Mouse (Mus musculus): ENCODE results near the gene Klk1b16. TPM values are rescaled to one million over a fixed set of nuclear protein-coding genes. Genes with fewer than 3 reads are reported as not detected.
"Not testable (repeated sequence)": the region's sequence is repeated elsewhere in the genome, so short reads cannot be mapped to it uniquely, and the experiment has no call there.

The Klk1b16 gene
- total RNA-seq (2015) (not detected in 2 replicates), total RNA-seq (2017) (not detected in 2 replicates)

GRCm38 (mm10) chr7:44136467-44136866 is at the start of gene Klk1b16:
TSS of gene Klk1b16 (plus strand) at chr7:44136767.
- no peak for ATAC-seq (ENCODE audit: poor library complexity, severe bottlenecking)

DNA sequence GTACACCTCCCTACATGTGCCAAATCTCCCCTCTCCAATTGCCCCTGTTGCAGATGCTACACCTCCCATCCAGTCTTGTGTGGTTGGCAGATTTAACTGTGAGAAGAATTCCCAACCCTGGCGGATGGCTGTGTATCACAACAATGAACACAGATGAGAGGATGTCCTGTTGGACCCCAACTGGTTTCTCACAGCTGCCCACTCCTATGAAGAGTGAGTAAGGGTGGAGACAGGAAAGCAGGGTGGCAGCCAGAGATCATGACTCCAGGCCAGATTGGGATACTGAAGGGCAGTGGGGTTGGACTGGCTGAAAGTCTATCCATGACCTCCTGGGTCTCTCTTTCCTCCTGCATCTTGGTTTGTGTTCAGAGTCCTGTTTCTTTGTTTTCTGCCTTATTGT is 40.5 kb upstream of the Klk1b16 start:
- ATAC-seq (ENCODE audit: poor library complexity, severe bottlenecking) = no peak

DNA sequence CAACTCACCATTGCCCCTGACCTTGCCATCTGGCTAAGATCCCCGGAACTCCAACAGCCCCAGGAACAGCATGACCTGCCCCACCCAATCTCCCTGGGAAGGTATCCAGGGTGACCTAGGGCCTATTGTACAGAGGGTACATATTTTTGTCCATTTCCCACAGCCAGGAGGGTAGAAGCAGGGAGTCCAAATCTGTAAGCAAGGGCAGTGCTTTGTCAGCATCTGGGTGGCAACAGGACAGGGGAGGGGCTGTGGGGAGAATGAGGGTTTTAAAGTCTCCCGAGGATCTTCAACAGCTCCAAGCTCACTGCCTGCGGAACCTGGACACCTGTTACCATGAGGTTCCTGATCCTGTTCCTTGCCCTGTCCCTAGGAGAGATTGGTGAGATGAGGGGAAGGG is 34.5 kb upstream of the Klk1b16 start, which contains the start of gene Klk1b21:
Klk1b21 (plus strand) TSS at position 301 of the 400 bp plus-strand sequence.
- not testable (repeated sequence) for ATAC-seq (ENCODE audit: poor library complexity, severe bottlenecking)

GRCm38 (mm10) chr7:44112373-44112772 is 24.2 kb upstream of the Klk1b16 start, which contains the start of gene Klk1b22:
TSS of gene Klk1b22 (plus strand) at chr7:44112673.
- no peak for ATAC-seq (ENCODE audit: poor library complexity, severe bottlenecking)

GRCm38 (mm10) chr7:44123445-44123844 is 13.1 kb upstream of the Klk1b16 start:
- no peak for ATAC-seq (ENCODE audit: poor library complexity, severe bottlenecking)

GRCm38 (mm10) chr7:44179299-44180045 is 42.9 kb downstream of the Klk1b16 start:
- ATAC-seq (ENCODE audit: poor library complexity, severe bottlenecking) = no peak

DNA sequence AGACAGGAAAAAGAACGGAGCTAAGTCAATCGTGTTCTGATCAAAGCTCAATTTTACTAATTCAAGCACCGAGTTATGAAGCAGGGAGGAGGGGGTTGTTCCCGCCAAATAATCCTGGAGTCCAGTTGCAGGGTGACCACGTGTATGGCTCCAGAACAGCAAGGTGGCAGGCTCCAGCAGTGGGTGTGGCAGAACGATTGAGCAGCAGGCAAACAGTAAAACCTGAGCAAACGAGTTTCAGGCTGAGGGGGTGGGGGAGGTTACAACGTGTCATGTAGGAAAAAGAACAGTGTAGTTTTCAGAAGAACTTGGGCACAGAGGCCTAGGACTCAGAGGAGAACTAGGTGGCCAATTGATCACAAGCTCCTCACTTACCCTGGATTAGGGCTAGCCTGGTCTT is 49.9 kb downstream of the Klk1b16 start:
- not testable (repeated sequence) for ATAC-seq (ENCODE audit: poor library complexity, severe bottlenecking)

DNA sequence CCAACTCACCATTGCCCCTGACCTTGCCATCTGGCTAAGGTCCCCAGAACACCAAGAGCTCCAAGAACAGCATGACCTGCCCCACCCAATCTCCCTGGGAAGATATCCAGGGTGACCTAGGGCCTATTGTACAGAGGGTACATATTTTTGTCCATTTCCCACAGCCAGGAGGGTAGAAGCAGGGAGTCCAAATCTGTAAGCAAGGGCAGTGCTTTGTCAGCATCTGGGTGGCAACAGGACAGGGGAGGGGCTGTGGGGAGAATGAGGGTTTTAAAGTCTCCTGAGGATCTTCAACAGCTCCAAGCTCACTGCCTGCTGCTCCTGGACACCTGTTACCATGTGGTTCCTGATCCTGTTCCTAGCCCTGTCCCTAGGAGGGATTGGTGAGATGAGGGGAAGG is 51.4 kb downstream of the Klk1b16 start, which contains the start of gene Klk1b24:
Klk1b24 (plus strand) TSS at position 301 of the 400 bp plus-strand sequence.
- not testable (repeated sequence) for ATAC-seq (ENCODE audit: poor library complexity, severe bottlenecking)

Other genes with a start within 250 kb of the Klk1b16 start
- gene Klk15, start 203.0 kb upstream of the Klk1b16 start, total RNA-seq (2015) = 0.55 TPM in 1 of 2 replicates, not detected in the other
- gene Klk15, start 203.0 kb upstream of the Klk1b16 start, total RNA-seq (2017) = not detected in 2 replicates
- not detected in 2 replicates for gene Klk1b8, start 186.1 kb upstream of the Klk1b16 start, total RNA-seq (2015)
- gene Klk1b8, start 186.1 kb upstream of the Klk1b16 start, total RNA-seq (2017) = not detected in 2 replicates
- gene Klk1b1, start 170.0 kb upstream of the Klk1b16 start, total RNA-seq (2015) = not detected in 2 replicates
- not detected in 2 replicates for gene Klk1b1, start 170.0 kb upstream of the Klk1b16 start, total RNA-seq (2017)
- gene Klk1b9, start 160.7 kb upstream of the Klk1b16 start, total RNA-seq (2015) = not detected in 2 replicates
- not detected in 2 replicates for gene Klk1b9, start 160.7 kb upstream of the Klk1b16 start, total RNA-seq (2017)
- 0.33 and 0.84 TPM in 2 replicates for gene Klk1b11, start 140.9 kb upstream of the Klk1b16 start, total RNA-seq (2015)
- gene Klk1b11, start 140.9 kb upstream of the Klk1b16 start, total RNA-seq (2017) = 1.1 TPM in 1 of 2 replicates, not detected in the other
- gene Klk1b26, start 124.6 kb upstream of the Klk1b16 start, total RNA-seq (2015) = not detected in 2 replicates
- gene Klk1b26, start 124.6 kb upstream of the Klk1b16 start, total RNA-seq (2017) = not detected in 2 replicates
- gene Klk1b27, start 84.5 kb upstream of the Klk1b16 start, total RNA-seq (2015) = not detected in 2 replicates
- not detected in 2 replicates for gene Klk1b27, start 84.5 kb upstream of the Klk1b16 start, total RNA-seq (2017)
- gene Klk1b21, start 34.4 kb upstream of the Klk1b16 start, total RNA-seq (2015) = not detected in 2 replicates
- gene Klk1b21, start 34.4 kb upstream of the Klk1b16 start, total RNA-seq (2017) = not detected in 2 replicates
- gene Klk1b22, start 24.1 kb upstream of the Klk1b16 start, total RNA-seq (2015) = not detected in 2 replicates
- gene Klk1b22, start 24.1 kb upstream of the Klk1b16 start, total RNA-seq (2017) = not detected in 2 replicates
- not detected in 2 replicates for gene Klk1b24, start 51.5 kb downstream of the Klk1b16 start, total RNA-seq (2015)
- not detected in 2 replicates for gene Klk1b24, start 51.5 kb downstream of the Klk1b16 start, total RNA-seq (2017)
- gene Klk1b3, start 61.4 kb downstream of the Klk1b16 start, total RNA-seq (2015) = not detected in 2 replicates
- not detected in 2 replicates for gene Klk1b3, start 61.4 kb downstream of the Klk1b16 start, total RNA-seq (2017)
- not detected in 2 replicates for gene Klk1b4, start 70.7 kb downstream of the Klk1b16 start, total RNA-seq (2015)
- gene Klk1b4, start 70.7 kb downstream of the Klk1b16 start, total RNA-seq (2017) = not detected in 2 replicates
- gene Klk1b5, start 79.2 kb downstream of the Klk1b16 start, total RNA-seq (2015) = not detected in 2 replicates
- not detected in 2 replicates for gene Klk1b5, start 79.2 kb downstream of the Klk1b16 start, total RNA-seq (2017)
- gene Klk1, start 88.6 kb downstream of the Klk1b16 start, total RNA-seq (2015) = not detected in 2 replicates
- not detected in 2 replicates for gene Klk1, start 88.6 kb downstream of the Klk1b16 start, total RNA-seq (2017)
- not detected in 2 replicates for gene Gm36864, start 99.4 kb downstream of the Klk1b16 start, total RNA-seq (2015)
- not detected in 2 replicates for gene Gm36864, start 99.4 kb downstream of the Klk1b16 start, total RNA-seq (2017)
- 3.0 and 3.1 TPM in 2 replicates for gene 1700028J19Rik, start 109.9 kb downstream of the Klk1b16 start, total RNA-seq (2015)
- 0.62 and 0.94 TPM in 2 replicates for gene 1700028J19Rik, start 109.9 kb downstream of the Klk1b16 start, total RNA-seq (2017)
- gene 2410002F23Rik, start 110.0 kb downstream of the Klk1b16 start, total RNA-seq (2015) = 19.9 and 20.8 TPM in 2 replicates
- gene 2410002F23Rik, start 110.0 kb downstream of the Klk1b16 start, total RNA-seq (2017) = 17.2 and 23.0 TPM in 2 replicates
- not detected in 2 replicates for gene Acp4, start 120.6 kb downstream of the Klk1b16 start, total RNA-seq (2015)
- not detected in 2 replicates for gene Acp4, start 120.6 kb downstream of the Klk1b16 start, total RNA-seq (2017)
- not detected in 2 replicates for gene Gm15517, start 124.7 kb downstream of the Klk1b16 start, total RNA-seq (2015)
- gene Gm15517, start 124.7 kb downstream of the Klk1b16 start, total RNA-seq (2017) = not detected in 2 replicates
- 0.80 and 1.9 TPM in 2 replicates for gene Clec11a, start 170.1 kb downstream of the Klk1b16 start, total RNA-seq (2015)
- 0.77 and 1.7 TPM in 2 replicates for gene Clec11a, start 170.1 kb downstream of the Klk1b16 start, total RNA-seq (2017)
- gene Shank1, start 173.5 kb downstream of the Klk1b16 start, total RNA-seq (2015) = 0.02 and 0.07 TPM in 2 replicates
- gene Shank1, start 173.5 kb downstream of the Klk1b16 start, total RNA-seq (2017) = not detected in 2 replicates
- gene Syt3, start 247.3 kb downstream of the Klk1b16 start, total RNA-seq (2015) = 0.29 TPM in 1 of 2 replicates, not detected in the other
- 0.22 TPM in 1 of 2 replicates, not detected in the other for gene Syt3, start 247.3 kb downstream of the Klk1b16 start, total RNA-seq (2017)
- gene 1700008O03Rik, start 249.1 kb downstream of the Klk1b16 start, total RNA-seq (2015) = 0.42 TPM in 1 of 2 replicates, not detected in the other
- not detected in 2 replicates for gene 1700008O03Rik, start 249.1 kb downstream of the Klk1b16 start, total RNA-seq (2017)

All from megakaryocyte, adult 5-6 weeks (primary cell).